Mouse (Mus musculus): Measurements from ENCODE around the gene Ackr3.

Ackr3 gene

DNA sequence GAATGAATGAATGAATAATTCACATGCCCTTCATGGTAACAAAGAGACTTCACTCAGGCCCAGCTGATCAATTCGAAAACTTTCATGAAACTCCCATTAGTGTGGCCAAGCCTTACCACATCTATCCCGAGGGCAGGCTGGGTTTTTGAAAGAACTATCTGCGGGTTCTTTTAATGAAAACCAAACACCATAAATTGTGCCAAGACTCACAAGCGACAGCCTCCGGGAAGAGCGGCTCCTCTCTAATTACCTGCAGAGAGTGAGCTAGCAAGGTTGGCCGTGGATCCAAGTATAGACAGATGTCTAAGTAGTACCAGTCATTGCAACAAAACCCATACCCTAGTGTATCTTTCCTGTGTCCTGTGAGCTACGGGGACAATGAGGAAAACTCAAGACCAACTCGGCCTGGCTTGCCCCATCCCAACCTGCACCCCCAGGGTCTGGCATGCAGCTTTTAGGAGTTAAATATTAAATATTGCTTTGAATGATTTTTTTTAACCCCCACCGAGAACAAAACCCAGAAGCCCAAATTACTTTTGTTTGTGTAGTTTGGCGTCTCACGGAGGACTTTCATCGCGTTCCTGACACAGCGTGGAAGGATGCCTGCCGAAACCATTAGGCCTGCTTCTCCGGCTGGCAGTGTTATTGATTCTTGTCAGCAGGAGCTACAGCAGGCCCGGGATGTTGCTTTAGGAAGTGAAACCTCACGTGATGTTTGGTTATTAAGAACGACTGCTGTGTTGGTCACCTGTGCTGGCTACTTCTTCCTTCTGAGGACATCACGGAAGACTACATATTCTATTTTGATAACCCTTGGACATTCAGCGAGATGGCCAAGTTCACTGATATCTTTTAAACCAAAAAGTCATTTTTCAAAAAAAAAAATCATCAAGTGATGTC, 28.1 kb downstream of the Ackr3 start:
- DNase-seq: peak; percentile 58

DNA sequence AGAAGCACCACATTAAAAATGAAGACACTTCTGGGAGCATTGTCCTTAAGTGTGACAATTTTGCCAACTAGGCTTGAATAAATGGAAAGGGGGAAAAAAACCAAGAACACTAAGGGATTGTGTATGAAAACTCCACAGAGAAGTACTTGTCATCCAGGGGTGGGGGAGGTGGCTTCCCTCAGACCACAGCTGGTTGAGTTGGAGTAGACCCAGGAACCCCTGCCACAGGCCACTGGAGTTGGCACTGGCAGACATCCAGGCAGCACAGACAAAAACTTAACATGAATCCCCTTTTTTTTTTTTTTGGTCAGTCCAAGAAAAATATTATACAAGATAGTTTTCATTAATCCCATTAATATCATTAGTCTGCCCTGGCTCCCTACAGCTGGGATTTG, 28.7 kb downstream of the Ackr3 start:
- peak; percentile 67 for DNase-seq

DNA sequence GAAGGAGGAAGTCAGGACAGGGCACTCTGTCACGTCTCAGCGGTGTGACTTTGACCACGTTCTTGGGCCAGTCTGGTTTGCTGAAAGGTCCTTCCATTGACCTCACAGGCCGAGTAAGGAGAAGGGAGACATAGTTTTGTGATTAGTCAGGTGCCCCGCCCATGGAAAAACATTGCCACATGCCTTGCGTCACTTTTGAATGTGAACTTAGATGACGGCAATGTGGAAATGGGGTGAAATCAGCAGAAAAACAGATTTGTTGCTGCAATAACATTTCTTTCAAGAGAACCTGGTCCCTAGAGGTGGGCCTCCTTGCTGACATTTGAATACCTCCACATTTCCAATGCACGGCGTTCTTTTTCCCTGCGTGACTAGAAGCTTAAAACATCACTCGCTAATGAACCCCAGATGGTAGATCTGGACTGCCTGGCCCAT, 30.9 kb downstream of the Ackr3 start:
- peak; percentile 49 for DNase-seq

DNA sequence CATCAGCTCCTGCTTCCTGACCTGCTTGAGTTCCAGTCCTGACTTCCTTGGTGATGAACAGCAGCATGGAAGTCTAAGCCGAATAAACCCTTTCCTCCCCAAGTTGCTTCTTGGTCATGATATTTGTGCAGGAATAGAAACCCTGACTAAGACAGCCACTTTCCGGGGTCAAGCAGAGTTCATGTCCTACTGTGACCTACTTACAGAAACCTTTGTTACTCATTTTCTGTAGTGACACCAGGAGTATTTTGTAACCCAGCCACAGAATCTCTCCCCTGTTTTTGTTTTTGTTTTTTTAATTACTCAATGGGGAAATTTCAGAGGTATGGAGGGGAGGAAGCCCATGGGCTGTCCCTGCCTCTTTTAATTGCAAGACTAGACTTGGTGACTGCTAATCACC, 32.9 kb downstream of the Ackr3 start:
- DNase-seq: peak; percentile 48

DNA sequence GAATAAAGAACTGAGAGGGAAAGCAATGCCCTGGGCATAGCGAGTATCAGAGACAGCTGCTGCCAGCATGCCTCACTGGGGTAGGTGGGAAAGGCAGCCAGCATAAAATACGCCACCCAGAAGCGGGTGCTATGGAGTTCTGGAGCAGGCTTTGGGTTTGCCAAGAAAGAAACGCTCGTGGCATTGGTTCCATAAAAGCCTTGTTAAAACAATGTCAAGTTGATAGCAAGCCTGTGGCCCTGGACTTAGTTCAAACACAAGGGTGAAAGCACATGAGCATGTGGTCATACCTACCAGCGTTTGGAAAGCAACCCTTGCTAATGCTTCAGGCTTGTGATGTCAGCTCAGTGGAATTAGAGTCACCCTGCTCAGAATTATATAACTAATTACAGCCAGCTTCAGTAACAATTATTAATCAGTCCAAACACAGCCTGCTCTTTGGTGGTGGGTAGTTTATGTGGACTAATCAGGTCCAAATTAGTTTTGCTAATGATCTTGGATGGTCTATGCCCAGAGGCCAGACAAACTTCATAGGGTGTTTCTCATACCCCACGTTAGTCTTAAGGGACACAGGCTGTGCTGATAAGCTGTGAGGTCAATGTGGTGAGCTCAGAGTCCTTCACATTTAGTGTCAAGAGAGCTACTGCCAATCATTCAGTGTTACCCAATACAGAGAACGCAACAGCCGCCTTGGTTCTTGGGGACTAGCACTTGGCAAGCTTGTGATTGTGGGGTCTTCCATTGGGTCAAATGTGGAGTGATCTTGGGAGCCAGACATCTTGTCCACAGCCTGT, 34.5 kb downstream of the Ackr3 start:
- peak; percentile 50 for DNase-seq

DNA sequence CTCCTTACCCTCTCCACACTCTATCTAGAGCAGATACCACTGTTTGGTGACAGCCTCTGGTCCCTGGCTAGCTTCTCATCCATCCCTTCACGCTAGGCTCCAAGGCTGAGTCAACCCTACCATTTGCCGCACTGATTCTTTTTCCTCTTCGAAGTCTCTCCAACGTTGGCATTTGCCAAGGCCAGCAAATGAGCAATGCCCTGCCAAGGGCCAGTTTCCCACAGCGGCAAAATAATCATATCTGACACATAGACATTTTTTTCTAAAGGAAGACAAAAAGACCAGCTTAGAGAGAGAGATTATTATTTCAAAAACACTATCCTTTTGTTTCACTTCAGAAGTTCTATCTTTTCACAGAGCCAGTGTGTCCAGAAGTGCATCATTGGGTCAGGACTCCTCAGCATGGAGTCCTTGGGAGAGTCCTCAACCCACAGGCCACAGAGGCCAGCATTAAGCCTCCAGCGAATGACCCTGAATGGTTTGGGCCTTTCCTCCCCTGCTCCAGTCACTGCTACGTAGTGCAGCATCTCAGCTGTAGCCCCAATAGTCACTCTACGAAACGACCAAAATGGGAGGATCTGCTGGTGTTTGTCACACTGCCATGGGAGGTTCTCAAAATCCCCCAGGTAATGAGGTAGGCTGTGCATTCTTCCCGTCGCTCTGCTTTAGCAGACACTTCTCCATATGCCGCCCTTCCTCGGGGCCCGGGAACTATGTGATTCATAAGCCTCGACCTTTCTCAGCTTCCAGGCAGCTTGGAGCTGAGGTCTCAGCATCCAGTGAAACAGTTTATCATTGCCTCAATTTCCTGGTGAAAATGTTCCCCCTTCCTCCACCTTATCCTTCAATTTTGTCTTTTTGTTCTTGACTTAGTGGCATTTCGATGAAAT, 35.8 kb downstream of the Ackr3 start:
- no peak for DNase-seq

DNA sequence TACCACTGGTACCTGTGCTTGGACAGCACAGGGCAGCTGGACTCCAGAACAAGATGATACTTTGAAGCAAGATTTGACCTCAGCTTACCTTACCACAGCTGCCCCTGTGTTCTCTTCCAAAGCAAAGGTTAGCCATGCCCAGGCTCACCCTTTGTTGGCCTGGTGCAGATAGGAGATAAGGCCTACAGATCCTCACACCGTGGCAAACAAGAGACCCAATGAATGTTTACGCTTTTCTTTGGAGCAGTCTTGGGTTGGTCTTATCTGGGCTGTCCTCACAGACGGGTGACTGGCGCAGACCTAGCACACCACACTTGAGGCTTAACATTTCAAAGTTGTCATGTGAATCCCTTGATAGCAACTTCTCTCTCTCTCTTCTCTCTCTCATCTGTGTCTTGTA, 36.5 kb downstream of the Ackr3 start:
- no peak for DNase-seq

DNA sequence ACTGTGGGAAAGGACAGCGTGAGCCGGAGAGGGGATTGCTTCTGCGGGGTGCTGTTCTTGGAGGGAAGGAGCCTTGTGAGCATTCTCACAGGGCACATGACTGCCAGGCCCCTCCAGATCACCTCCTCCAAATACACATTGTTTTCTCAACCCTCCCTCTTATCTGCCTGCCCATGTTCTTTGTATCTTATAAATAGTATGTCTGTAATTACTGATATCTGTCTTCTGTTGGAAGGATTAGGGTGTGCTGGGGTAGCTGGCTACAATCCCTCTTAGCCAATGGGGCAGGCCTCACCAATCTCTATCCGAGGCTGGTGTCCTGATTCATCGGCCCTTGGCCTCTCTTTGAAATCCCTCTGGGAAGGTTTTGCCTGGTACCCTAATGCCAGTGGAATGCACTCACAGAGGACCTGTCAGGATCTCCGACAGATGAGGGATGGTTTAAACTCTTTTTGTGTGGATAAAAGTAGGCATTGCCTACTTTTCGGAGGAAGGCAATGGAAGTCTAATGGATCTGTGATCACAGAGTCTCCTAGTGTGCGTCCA, 38.7 kb downstream of the Ackr3 start:
- DNase-seq: no peak

DNA sequence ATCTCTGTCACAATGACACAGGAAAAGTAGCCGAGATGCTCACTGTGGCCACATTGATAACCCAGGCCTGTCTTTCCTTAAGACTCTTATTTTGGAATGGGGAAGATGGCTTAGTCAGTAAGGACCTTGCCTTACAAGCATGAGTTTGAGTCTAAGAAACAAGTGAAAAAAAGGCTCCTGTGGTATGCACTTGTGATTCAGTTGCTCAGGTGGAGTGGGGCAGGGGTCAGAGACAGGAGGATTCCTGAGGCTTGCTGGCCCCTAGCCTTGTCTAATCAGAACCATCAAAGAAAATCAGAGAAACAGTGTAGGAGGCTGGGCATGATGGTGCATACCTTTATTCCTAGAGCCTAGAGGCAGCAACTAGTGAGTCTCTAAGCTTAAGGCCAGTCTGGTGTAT, 40.8 kb downstream of the Ackr3 start:
- DNase-seq: no peak

DNA sequence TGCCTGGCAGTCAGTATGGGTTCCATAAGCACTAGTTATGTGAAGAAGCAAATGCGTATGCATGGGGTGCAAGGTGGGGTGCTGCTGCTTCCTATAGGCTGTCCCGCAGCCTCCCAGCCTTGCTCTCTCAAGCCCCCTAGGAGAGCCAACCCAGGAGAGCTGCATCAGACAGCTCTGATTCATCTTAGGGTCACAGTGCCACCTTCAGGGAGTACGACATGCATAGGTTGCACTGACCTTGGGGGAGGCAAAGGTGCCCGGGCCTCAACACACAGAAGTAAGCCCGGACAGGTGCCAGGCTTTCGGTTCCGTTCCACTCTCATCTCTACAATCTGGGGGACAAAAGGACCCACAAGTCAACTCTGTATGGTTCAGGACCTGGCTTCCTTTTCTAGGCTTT, 41.8 kb downstream of the Ackr3 start:
- DNase-seq: no peak

DNA sequence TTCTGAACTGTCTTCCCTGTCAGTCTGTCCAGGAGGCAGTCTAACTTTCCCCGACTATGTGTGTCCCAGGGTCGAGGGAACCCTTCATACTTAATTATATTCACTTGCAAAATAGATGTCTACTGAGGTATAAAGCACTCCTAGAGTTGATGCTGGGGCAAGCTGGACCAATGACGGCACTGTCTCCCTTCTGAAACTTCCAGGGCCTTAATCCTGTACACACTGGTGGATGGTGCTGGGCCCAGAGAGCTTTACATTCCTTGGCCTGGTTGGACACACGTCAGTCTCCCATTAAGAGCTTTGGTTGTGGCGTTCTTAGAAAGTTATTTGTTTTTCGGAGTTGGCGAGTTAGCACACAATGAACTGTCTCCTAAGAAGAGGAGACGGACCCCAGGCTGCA, 42.3 kb downstream of the Ackr3 start:
- DNase-seq: no peak

DNA sequence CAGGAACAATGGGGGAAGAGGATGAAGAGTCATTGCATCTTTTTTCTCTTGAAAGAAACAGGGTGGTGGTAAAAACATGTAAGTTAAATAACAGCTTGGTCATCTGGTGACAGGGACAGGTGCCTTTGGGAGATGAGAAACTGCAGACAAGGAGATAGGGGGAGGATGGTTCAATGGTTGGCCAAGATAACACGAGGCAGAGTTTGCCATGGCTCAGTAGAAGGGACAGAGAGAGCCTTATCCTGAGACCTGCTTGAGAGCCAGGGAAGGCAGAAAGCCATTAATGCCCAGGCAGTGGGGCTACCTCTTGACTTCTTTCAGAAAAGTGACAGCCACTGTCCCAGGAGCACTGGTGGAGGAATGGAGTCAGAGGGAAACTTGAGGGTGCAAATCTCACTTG, 43.0 kb downstream of the Ackr3 start:
- no peak for DNase-seq

DNA sequence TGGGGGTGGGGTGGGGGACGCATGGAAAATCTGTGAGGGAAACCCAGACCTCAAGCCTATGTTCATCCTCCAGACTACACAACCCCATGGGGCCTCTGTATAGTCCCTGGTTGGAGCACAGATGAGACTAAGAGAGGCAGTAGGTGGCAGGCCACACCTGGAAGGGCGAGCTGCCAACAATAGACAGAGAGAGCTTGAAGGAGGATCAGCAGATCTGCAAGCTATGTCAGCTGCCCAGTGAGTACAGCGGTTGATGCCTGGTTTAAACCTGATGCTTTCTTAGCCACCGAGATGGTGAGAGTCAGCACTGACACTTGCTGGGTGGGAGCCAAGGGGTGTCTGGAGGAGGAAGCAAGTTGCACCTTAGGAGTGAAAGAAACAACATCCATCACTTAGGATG, 43.5 kb downstream of the Ackr3 start:
- DNase-seq: no peak

DNA sequence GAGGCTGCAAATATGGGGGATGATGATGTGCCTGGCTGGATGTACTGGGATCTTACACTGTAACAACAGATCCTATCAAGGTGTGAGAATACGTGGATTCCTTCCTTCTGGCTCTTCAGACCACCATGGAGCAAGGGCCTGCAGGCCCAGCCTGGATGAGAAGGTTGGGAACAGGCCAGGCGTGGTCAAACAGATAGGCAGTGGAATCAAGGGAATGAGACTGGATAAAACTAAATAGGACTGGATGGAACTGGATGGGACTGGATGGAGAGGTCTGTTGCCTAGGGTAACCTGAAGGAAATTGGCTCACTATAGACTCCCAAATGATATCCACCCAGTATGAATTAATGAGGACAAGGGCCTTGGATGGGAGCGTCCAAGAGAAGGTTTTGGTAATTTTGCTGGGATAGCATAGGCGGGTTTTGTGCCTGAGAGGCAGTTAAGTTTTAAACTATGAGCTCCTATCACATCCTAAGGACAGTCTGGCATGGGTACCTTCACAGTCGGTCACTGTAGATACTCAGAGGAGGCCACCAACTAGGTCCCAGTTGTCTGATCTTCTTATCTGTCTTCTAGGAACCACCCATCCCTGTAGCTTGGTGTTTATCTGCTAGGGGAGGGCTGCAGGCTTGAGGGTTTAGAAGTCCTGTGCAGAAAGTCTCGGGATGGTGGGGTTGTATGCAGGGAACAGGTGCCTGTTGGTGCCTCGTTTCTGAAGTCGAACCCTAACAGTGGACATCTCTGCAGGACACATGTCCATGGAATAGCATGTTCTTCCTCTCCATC, 44.2 kb downstream of the Ackr3 start:
- DNase-seq: no peak

DNA sequence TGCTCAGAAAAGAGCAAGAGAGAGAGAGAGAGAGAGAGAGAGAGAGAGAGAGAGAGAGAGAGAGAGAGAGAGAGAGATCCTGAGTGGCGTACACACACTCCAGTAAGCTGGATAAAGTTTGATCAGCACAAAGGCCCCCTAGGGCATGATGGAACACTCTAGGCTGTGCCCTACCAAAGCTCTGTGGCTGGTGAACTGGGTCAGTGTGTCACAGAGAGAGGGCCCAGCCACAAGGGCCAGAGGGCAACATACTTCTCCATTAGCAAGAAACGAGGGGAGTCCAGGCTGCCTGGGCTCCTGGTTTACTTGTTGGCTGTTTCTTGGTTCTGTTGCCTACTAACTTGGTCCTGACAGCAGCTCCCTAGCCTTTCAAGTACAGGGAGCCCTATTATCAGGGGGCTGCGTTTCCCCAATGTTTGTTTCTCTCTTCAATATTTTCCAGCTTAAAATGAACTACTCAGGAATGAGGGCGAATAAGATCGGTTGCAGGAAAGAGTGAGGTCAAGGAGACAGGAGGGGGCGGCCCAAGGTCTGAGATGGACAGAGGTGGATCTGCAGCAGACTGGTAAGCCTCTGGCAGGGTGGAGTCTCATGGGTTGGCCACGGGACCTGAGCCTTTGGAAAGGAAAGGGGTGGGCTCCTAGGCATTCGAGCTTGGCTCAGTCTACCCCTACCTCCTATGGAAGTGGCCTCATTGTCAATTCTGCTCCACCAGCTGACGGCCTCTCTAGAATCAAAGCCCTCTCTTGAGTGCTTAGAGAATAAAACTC, 45.4 kb downstream of the Ackr3 start:
- DNase-seq: peak; percentile 27

DNA sequence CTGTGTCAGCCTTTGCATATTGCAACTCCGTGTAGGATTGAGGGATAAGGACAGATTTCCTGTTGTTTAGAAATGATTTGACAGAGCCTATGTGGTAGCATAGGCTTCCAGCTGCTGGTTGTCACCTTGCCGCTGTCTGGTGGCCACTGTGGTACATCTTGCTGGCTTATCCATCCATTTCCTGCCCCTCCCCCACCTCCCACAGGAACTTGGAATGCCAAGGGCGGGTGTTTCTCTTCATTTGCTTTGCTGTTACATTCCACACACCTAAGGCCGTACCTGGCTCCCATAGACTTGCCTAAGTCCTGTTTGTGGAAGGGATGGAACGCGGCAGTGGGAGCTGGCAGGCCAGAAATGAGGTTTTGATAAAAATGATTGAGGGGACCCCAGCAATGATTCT, 46.6 kb downstream of the Ackr3 start:
- DNase-seq: no peak

DNA sequence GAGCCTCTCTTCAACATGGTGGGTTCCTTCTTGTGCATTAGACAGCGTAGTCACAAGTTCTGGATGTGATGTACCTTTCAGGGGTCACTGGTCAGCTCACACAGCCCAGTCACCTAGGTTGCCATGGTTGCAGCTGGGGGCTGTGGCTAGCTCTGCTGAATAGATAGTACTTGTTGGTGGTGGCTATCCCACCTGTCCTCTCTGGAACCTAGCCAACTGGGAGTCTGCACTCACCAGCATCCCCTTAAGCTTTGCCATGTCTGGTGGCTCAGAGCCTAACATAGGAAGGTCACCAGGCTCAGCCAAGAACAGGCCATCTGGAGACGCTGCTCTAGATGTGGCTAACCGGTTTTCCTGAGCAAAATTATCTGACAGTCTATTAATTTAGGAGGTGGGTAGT, 47.4 kb downstream of the Ackr3 start:
- no peak for DNase-seq

DNA sequence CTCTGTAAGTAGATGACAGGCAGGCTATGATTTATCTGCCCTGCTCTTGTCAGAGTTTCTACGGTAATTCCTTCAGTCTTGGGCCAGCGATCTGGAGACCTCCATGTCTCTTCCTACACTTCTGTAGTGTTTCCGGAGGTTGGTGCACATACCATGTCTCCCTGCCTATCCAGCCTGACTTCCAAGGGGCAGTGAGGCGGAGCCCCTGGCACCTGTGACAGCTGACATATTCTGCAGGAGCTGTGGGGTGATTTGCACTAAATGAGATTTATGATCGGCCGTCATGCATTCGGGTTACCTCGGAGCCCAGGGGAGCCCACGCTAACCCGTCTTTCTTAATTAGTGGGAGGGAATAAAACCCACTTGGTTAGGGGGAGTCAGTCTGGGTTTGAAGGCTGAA, 49.7 kb downstream of the Ackr3 start:
- DNase-seq: no peak

DNA sequence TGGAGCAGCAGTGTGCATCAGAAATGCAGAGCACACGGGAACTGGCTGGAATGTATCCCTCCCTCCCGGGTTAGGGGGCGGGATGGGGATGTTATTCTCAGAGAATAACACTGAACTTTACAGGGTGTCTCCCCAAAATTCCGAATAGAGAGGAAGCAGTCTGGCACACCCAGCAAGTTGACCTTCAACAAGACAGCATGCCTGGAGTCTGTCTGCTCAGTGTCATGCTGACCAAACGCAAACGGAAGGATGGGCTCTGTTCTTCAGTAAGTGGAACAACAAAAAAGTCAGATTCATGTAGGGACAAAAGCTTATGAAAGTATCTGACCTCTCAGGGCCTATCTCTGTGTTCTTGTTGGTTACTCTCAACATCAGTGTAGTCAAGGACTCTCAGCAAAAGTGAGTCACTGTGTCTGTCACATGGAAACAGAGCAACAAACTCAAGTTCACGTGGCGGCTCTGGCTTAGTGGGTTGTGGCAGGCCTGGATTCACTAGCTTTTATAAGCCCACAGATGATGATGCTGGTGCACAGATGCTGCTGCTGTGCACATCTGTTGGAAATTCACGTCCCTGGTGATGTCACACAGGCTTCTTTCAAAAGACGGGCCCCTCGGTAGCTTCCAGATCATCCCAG, 54.6 kb downstream of the Ackr3 start:
- no peak for DNase-seq

DNA sequence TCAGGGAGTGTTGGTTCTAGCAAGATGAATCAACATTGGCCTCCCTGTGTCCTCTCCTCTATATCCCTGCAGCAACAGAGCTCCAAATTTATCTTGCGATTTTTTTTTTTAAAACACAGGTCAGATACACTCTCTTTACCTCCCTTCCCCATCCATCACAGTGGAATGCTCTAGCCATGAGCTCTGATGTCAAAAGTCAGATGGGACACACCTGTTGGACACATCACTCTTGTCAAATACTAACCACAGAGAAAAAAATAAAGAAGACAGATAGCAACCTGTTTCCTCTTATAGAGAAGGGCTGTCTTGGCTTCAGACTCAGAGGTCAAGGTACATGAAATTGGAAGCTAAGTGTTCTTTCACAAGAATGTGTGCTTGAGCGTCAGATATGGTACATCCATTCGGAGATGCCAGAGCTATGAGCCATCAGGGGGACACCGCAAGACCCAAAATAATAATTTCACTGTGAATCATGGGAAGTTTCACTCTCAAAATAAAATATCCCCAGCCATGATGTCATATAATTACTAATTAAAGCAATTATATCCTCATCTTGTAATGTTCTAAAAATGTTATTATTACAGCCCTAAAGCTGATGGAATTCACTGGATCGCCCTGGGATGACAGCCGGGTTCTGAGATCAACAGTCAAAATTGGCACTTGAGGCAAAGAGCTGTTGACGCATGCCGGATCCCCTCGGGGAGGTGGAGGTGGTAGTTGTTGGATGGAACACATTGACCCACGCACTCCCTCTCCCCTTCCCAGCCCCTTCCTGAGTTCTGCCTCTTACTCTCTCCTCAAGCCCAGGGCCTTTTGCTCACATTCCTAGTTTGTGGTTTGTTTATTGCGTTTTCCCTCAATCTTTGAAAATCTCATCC, 57.2 kb downstream of the Ackr3 start:
- DNase-seq: no peak

Data from kidney, adult 9 months (tissue).